Mouse (Mus musculus) Patski (cell line): ENCODE results near the gene Kctd10. TPM values are rescaled to one million over a fixed set of nuclear protein-coding genes. Genes with fewer than 3 reads are reported as not detected.

Experiments used
- ATAC-seq: fragments of 100-300 bp; one replicate; pipeline ENCODE4 v1.8.0; 2021
- CTCF ChIA-PET: fragments of 350-600 bp; sonication (Branson Sonifier 250); formaldehyde crosslinking; loops from one replicate; lab custom pipeline; 2022; ENCODE audit warnings: inconsistent platforms; lab: Charles Lee
- POLR2A ChIA-PET: fragments of 350-600 bp; sonication (Branson Sonifier 250); formaldehyde crosslinking; loops from one replicate; lab custom pipeline; 2022; ENCODE audit warnings: antibody characterized with exemption, inconsistent platforms; lab: Charles Lee
- DNase-seq: peaks from one replicate; pipeline ENCODE4 v3.0.0-alpha.2; 2011; ENCODE audit warnings: low read depth, low spot score
- H3K27me3 ChIP-seq: fragments of 371-371 bp; one replicate; pipeline ENCODE4 v1.5.1; 2021
- CTCF ChIP-seq: fragments of 100-300 bp; IDR thresholded peaks from one replicate; pipeline ENCODE4 v1.5.1; 2021
- in situ Hi-C: fragments of 300-500 bp; cut with MboI; formaldehyde crosslinking; loops from 3 replicates; pipeline ENCODE4 v1.11.1; 2018; ENCODE audit warnings: low pct_unique_long_range_greater_than_20kb, mixed read lengths
- polyA plus RNA-seq: library from polyadenylated mRNA; unstranded; gene quantifications from one replicate; pipeline ENCODE4 v1.2.3, GENCODE M21; 2021

Kctd10 gene
- polyA plus RNA-seq, 1 experiment from 2014 or later = 98.6 TPM

- no peak for TF ChIP-seq CTCF
- CTCF ChIA-PET = interaction anchor here (1.0 to 1.6 kb wide), 6 partner anchors 8 to 137 kb away, joined by 3 to 6 read pairs (median 4); no protein-coding TSS in a partner anchor
- ATAC-seq (no peak), DNase-seq (no peak)
- POLR2A ChIA-PET = no interaction called here
- peaks cover 6% of the 10 kb centered on the region for H3K27me3 ChIP-seq
- in situ Hi-C loops = no loop called here
Observed at GRCm38 (mm10) chr5:114323105-114323790, 57.1 kb downstream of the Kctd10 start.

Other genes with a start within 250 kb of the Kctd10 start
- 13.4 TPM for gene Acacb, start 234.0 kb downstream of the Kctd10 start, polyA plus RNA-seq
- gene Foxn4, start 106.7 kb downstream of the Kctd10 start, polyA plus RNA-seq = not detected
- 0.40 TPM for gene Myo1h, start 91.3 kb downstream of the Kctd10 start, polyA plus RNA-seq
- 98.6 TPM for gene Ube3b, start 99 bp upstream of the Kctd10 start, polyA plus RNA-seq
- gene Mmab, start 63.6 kb upstream of the Kctd10 start, polyA plus RNA-seq = 37.0 TPM
- gene Mvk, start 63.8 kb upstream of the Kctd10 start, polyA plus RNA-seq = 28.4 TPM
- 2.1 TPM for gene Fam222a, start 187.5 kb upstream of the Kctd10 start, polyA plus RNA-seq